Mouse (Mus musculus) right cerebral cortex, postnatal 25 days (tissue): Measurements from ENCODE around the gene Vwa5b2.

Source experiments
- DNase-seq: peaks from one replicate; pipeline ENCODE4 v3.0.0; 2022

Vwa5b2 gene

DNA sequence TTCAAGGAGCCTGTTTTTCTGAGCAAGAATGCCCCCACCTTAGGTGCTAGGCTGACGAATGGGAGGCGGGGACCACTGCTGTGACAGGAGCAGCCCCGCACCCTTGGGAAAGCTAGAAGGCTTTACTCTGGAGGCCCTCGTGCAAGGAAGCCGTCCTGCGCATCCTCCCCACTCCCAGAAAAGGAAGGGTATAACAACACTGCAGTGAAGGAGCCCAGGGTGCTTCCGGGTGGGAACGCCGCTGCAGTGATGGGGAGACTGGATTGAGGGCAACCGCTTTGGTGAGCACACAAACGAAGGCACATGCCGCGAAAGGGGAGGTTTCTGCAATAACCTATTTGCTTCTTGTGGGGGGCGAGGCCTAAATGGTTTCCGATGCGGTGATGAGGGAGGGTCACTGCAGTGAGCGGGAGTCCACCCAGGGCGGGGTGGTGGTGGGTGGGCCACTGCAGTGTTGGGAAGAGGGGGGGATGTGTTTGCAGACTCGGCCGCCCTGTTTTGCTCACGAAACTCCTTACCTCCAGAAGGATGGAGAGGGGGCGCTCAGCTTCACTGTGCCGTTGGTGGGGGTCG lies at the start of gene Vwa5b2:
Gene Vwa5b2, plus strand, starts transcription at position 106 of the 573 bp plus-strand sequence.
- DNase-seq = peak; percentile 56

DNA sequence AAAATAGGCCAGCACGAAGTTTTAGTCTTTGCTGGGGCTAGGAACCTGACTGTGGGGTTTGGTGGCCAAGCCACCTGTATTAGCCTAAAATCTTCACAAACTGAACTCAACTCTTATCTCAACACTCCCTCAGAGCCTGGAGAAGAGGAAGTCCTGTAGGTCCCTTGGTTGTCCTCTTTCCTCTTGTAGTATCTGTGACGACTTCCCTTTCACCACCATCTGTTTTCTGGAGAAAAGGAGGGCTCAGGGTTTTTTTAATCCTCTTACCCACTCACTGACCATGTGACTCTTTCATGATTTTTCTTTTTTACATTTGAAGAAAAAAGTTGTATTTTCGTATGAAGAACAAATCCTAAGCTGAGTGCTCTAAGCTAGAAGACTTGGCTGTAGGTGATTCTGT lies 49.6 kb upstream of the Vwa5b2 start:
- no peak for DNase-seq

- no peak for DNase-seq
Measured at GRCm38 (mm10) chr16:20540438-20540837, 48.8 kb upstream of the Vwa5b2 start.

DNA sequence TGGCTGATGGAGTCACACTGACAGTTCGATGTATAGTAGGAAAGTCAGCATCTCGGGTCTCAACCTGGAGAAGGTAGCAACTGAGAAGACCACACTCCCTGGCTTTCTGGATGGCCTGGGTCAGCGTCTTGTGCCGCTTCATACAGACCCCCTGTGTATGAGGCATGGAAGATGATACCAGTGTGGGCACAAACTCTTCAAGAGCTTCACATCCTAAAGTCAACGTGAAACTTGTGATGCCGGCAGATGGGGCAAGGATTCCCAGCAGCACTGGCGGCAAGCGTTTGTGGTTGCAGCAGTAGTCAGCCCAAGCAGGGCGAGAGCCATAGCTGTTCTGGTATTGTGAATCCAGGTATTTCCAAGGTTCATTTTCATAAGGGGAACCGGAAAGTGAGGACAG lies 43.6 kb upstream of the Vwa5b2 start:
- DNase-seq = no peak

GRCm38 (mm10) chr16:20547423-20547822 lies 41.8 kb upstream of the Vwa5b2 start:
- DNase-seq = no peak

GRCm38 (mm10) chr16:20548096-20548948 lies 40.9 kb upstream of the Vwa5b2 start, which contains the start of gene Abcf3:
Gene Abcf3 (plus strand): TSS chr16:20548577.
- DNase-seq = peak; percentile 98

DNA sequence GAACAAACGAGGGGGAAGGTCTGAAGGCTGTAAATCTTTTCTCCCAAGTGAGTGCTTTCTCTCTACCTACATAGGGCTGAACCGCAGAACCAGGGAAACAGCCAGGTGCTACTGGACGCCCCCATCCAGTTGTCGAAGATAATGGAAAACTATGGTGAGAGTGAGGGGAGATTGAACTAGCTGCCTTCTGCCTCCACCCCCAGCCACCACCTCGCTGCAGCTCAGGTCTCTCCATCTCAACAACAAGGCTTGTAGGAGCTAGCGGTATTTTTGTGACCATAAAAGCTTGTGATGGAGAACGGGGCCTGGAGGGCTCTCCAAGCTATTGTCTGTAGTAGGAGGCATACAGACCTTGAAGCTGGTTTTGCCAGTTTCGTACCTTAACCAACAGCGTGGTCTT lies 40.1 kb upstream of the Vwa5b2 start:
- DNase-seq = no peak

- DNase-seq = no peak
Measured at GRCm38 (mm10) chr16:20551691-20552090, 37.6 kb upstream of the Vwa5b2 start.

- no peak for DNase-seq
Measured at GRCm38 (mm10) chr16:20552594-20552993, 36.7 kb upstream of the Vwa5b2 start.

GRCm38 (mm10) chr16:20555000-20555399 lies 34.3 kb upstream of the Vwa5b2 start:
- DNase-seq = no peak

DNA sequence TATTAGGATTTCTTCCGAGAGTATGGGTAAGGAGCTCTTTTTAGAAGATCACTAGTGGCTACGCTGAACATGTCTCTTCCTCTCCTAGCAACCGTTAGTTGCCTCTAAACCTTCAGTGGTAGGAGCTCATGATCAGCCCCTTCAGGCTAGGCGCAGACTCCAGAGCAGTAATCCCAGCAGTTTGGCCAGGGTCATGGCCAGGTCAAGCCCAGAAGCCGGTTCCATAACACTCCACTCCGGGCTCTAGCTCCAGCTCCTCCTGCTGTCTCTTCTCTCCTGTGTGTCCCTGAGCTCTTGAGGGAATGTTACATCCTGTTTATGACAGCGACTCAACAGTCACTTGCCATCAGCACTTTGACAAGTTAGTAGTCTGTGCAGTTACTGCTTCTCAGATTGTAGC lies 31.9 kb upstream of the Vwa5b2 start:
- DNase-seq = no peak

DNA sequence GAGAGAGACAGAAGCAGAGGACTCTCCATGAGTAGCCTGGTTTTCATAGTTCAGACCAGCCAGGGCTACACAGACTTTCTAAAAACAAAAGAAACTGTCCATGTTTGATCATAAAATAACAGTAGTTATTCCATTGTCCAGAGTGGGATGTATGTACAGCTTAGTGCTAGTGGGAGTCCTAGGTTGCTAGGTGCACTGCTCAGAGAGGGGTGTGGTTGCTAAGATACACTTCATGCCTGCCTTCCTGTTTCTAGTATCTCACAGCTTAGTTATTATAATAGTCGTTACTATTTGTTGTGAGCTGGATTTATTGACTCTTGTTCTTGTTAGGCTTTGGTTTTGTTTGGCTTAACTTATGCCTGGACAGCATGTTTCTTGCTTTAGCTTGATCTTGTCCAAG lies 24.2 kb upstream of the Vwa5b2 start:
- DNase-seq = no peak

GRCm38 (mm10) chr16:20589939-20590679 lies 838 bp downstream of the Vwa5b2 start:
- DNase-seq = peak; percentile 71

DNA sequence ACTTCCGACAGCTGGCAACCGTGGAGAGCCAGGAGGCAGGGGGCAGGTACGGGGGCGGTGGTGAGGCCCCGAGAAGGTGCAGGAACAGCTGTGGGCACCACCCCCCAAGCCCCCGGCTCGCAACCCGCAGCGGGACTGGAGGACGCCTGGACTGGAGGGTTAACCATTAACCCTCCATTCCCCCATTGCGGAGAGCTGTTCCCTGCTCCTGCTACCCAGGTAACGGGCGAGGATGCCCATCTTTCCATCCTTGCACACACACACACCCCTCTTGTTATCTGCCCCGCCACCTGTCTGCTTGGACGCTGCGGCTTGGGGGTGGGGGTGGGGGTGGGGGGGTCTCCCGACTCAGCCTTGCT lies 1.4 kb downstream of the Vwa5b2 start:
- no peak for DNase-seq

DNA sequence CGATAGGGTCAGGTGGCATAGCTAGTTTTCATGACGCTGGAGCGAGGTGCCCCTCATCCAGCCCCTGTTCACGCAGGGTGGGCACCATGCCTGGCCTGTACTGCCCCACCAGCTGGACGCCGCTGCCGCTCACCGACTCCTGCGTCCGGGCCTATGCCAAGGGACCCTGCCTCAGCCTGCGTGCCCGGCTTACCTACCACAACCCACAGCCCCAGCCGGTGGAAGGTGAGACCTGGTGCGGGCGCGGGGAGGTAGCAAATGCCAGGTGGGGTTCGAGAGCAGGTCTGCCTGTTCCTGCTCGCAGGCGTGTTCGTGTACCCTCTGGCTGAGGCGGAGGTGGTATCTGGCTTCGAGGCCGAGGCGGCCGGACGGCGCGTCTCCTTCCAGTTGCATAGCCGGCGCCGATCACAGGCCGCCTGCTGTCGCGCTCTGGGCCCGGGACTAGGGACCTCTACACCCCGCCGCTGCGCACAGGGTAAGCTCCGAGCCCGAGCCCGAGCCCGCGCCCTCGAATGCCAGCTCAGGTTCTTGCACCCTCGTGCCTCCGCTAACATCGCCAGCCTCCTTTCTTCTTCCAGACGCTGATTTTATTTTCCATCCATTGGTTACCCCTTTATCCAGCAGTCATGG lies 1.9 kb downstream of the Vwa5b2 start:
- no peak for DNase-seq

DNA sequence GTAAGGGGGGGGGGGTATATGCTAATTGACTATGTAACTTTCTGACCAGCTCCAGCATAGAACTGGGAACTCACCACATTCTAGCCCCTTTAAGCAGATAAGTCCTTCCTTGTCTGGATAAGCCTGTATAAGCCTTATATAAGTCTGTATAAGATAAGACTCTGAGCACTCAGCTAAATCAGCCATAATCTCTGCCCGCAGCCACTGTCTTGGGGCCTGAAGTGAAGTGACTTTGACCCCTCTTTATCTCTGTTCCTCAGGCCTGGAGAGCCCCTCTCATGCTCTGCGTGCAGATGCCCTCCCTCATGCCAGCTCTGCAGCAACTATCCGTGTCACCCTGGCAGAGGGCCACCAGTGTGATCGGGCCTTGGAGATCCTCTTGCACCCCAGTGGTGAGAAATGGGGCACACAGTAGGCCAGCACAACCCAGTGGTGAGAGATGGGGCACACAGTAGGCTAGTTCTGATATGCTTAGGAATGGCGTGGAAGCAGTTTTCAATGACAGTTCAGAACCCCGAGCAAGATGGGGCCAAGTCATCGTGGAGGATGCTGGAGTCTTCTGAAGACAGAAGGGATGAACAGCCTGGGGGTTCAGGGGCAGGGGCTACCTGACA lies 5.9 kb downstream of the Vwa5b2 start:
- DNase-seq = no peak

- DNase-seq = no peak
Measured at GRCm38 (mm10) chr16:20595737-20596136, 6.5 kb downstream of the Vwa5b2 start.

GRCm38 (mm10) chr16:20596687-20597441 lies 7.6 kb downstream of the Vwa5b2 start:
- no peak for DNase-seq

DNA sequence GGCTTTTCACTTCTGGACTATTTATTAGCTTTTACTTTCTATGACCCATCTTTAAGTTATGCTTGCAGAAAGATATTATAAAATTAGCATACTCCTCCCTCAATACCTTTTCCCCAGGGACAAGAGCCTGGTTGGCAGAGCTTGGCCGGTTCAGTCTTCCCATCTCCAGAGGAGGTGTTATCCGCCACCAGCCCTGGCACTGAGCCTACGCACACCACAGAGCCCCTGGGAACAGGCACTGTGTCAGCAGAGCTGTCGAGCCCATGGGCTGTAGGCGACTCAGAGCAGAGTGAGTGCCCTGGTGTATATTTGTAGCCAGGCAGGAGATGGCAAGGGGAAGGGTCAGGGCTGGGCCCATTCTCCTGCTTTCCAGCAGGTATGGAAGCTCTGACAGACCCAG lies 11.2 kb downstream of the Vwa5b2 start:
- no peak for DNase-seq

GRCm38 (mm10) chr16:20604705-20605104 lies 15.4 kb downstream of the Vwa5b2 start:
- DNase-seq = no peak

DNA sequence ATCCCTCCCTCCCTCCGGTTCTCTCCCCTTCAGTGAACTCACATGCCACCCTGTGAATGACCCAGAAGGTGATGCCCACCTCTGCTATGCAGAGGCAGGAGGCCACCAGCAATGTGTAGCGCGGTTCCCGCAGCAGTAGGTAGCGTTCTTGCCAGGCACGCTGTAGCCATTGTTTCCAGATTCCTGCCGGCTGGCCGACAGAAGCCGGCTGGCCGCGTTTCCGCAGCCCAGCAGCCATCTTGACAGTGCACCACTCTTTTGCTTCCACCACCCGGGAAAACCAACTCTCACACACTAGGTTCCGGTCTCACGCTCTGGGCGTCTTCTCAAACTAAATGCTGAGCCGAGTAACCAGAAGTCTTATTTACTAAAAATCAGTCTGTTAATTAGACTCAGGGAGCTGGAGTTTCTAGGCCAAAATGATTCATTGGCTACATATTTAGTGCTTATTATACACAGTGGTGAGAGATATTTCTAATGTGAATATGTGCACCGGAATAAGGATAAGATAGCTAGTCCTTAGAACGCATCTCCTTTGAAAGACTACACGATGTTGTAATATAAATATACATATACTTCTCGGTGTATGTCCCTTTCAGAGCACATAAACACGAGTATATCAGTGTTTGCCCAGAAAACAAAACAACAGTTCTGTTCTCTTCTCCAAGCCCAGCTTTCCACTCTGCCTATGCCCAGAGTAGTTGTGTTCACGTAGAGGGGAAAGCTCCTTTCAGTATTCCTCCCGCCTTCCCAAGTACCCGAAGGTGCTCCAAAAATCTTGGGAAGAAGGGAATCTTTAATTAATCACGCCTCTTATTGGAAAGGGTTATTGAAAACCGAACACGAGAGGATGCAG lies 21.5 kb downstream of the Vwa5b2 start:
- DNase-seq = peak; percentile 81
